Mouse (Mus musculus) cerebellum, adult 11-12 months (tissue): ENCODE results near the gene Pdcd1lg2.
A peak's percentile ranks its signal among the peaks of the same experiment; 100 is the strongest.

Source experiments
- DNase-seq: peaks from one replicate; pipeline ENCODE4 v3.0.0; 2022

Pdcd1lg2 gene

DNA sequence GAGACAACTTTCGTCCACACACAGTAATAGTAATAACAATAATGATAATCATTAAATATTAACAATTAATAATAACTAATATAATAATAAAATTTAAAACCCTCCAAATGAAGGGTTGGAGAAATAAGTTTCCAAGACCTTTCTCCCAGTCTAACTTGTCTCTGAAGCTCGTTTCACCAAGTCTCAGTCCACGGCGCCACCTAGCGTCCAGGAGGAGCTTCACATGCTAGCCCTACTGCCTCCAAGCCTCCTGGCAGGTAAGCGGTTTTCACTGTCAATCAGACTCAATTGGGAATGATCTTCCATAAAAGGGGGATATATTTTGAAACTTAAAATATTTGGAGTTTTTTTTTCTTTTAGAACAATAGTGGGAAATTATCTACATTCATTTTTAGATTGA lies 90.8 kb downstream of the Pdcd1lg2 start:
- peak; percentile 53 for DNase-seq

DNA sequence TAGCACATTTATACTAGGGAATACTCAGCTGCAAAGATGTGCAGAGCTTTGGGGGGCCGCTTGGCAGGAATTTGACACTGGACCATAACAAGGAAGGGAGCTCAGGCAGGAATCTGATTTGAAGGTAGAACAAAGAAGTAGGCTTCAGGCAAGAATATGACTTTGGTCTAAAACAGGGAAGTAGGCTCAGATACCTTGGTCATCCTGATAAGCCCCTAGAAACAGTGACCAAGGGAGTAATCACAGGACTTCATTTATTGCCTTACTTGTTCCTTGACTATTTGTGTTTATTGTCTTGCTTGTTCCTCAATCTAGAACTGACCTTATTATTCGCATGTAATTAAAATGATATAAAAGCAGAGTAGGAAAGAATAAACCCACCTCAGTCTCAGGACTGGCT lies 93.4 kb downstream of the Pdcd1lg2 start:
- DNase-seq, result no peak

DNA sequence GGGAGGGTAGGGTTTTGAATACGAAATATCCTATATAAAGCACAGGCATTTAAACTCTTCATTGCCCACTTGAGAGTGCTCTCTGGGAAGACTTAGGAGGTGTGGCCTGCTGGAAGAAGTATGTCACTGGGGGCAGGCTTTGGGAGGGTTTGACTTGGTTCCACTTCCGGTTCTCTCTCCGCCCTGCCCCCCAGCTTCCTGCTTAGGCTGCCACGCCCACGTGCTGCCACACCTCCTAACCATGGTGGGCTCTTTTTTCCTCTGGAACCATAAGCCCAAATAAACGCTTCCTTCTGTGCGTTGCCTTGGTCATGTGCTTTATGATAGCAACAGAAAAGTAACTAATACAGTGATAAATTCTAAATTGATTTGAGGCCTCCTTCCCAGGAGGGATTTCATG lies 94.9 kb downstream of the Pdcd1lg2 start:
- no peak for DNase-seq

DNA sequence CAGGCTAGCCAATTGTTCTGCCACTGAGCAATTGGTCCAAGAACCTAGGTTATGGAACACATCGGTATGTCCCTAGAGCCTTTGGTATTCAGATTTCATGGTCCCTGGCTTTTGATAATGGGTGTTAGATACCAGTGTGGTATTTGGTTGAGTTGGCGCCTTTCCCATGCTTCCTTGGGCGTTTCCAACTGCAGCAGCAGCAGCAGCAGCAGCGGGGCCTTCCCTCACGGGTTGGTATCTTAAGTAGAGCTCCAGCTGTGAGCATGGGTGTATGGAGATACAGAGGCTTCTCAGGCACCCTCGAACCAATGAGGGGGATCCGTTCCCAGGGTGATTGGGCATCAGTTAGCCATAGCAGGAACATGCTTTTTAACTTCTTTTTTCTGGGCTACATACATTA lies 97.5 kb downstream of the Pdcd1lg2 start:
- no peak for DNase-seq

DNA sequence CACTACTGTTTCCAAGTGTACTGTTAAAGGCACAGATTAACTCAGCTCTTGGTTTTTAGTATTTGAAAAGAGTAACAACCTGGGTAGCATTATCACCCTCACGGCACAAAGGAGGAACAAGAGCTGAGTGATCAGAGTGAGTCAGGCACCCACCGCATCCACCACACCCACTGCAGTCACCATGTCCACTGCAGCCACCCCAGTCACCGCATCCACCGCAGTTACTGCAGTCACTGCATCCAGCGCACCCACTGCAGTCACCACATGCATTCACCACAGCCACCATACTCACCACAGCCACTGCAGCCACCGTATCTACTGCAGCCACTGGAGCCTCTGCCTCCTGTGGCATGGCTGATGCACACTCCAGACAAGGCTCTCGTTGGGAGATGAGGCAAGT lies 99.1 kb downstream of the Pdcd1lg2 start:
- DNase-seq, result no peak

DNA sequence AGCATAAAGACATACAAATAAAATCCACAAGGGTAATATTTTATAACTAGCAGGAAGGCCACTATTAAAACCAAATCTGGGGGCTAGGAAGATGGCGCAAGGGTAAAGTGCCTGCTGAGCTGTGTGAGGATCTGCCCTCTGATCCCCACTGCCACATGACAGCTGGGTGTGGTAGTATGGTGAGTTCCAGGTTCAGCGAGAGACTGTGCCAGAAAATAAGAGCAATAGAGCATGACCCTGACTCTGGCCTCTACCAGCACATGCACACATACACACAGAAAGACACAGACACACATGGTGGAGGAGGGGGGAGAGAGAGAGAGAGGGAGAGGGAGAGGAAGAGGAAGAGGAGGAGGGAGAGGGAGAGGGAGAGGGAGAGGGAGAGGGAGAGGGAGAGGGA lies 101.1 kb downstream of the Pdcd1lg2 start:
- DNase-seq, result no peak

DNA sequence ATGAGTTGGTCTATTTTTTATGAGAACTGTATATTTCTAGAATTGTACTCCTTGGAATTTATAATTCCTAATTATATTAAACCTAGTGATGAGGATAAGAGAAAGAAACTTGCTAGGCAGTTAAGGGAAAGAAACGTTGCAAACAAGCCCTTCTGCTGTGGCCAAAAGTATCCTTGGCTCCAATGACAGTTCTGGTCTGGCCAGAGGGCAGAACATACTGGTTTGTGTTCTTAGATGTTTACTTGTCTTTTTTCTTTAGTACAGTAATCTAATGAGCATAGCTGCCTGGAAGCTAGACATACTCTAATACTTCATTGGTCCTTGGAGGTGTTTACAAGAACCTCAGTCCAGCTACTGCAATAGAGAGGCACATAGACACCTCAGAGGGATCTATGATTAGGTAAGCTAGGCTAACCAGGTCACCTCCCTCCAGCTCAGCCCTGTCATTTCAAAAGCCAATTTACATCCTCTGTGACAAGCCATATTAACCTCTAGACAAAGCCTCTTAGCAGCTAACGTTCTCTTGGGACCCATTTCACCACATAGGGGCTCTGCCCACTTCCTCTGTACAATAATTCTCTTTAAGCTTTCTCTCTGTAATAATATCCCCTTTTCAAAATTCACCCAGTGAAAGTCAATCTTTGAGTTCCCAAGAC lies 102.5 kb downstream of the Pdcd1lg2 start:
- no peak for DNase-seq

DNA sequence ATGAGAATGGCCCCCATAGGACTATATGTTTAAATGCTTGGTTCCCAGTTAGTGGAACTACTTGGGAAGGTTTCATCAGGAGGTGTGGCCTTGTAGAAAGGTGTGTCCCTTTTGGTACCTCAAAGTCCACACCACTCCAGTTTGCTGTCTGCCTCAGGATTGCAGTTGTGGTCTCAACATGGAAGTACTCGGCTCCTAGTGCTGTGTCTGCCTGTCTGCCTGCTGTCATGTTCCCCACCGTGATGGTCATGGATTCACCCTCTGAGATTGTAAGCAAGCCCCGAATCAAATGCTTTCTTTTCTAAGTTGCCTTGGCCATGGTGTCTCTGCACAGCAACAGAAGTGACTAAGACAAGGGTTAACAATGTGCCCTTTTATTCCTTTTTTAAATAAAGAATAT lies 103.4 kb downstream of the Pdcd1lg2 start:
- DNase-seq, result no peak

DNA sequence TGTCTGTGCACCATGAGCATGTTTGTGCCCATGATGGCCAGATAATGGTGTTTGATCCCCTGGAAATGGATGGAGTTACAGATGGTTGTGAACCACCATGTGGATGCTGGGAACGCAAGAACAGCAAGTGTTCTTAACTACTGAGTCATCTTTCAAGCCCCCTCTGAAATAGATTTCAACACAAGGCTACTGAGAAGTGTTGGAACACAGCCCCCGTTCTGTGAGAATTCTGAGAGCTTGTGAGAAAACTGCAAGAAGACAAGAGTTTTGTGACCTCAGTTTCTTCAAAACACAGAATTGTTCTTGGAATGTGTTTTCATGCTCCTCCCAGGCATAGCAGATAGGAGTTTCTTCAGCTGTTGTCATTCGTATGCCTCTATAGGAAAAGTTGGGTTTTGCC lies 104.7 kb downstream of the Pdcd1lg2 start:
- no peak for DNase-seq

DNA sequence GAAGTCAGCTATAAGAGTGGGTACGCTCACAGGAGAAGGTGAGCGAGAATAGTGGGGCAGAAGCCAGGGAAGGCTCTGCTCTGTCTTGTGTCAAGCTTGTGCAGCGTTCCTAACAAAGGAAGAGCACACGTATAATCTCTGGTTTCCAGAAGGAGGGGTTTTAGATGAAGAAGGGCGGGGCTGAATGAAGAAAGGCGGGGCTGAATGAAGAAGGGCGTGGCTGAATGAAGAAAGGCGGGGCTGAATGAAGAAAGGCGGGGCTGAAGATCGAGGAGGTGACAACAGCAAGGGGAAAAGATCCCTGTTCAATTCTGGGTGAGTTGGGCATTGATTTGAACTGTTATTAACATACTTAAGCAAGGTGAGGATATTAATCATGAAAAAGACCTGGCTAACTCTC lies 105.3 kb downstream of the Pdcd1lg2 start:
- DNase-seq, result no peak

DNA sequence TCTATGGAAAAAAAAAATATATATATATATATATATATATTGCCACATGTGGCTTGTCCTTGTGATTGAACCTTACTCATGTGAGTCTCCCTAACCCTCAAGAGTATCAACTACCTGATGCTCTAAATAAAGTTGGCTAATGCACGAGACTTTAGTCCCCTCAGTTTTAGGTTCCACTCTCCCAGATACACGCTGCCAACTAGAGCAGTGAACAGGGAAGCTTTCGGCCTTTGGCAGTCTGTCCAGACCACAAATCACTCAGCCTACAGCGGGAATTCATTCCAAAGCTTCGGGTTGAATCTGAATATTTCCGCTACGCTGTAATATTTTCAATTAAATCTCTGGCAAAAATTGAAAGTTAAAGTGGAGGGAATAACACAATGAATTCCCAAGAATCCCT lies 107.7 kb downstream of the Pdcd1lg2 start:
- DNase-seq, result no peak

DNA sequence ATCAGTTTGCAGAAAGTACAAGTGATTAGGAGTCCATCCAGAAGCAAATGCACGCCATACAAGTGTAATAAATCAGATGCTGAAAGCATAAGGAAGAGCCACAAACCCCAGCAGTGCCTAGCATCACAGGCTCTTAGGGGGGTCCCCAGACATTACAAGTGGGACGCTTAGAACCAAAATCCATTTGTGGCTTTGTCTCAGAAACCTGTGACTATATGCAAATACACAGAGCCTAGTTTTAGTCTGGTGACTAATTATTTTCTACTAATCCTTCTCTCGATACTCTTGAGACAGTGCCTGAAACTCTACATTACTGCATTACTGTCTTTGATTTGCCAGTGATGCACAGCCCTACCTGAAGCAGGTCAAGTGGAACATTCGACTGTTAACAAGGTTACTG lies 108.2 kb downstream of the Pdcd1lg2 start:
- no peak for DNase-seq
